Mouse (Mus musculus) forelimb bud, embryonic 11.5 days (tissue): ENCODE data around the gene Mybph.
"Not testable (repeated sequence)": the region's sequence is repeated elsewhere in the genome, so short reads cannot be mapped to it uniquely, and the experiment has no call there.

Source experiments
- DNase-seq: peaks from one replicate; pipeline ENCODE4 v3.0.0-alpha.2; 2012; ENCODE audit warnings: low read depth, low spot score

Gene Mybph

DNA sequence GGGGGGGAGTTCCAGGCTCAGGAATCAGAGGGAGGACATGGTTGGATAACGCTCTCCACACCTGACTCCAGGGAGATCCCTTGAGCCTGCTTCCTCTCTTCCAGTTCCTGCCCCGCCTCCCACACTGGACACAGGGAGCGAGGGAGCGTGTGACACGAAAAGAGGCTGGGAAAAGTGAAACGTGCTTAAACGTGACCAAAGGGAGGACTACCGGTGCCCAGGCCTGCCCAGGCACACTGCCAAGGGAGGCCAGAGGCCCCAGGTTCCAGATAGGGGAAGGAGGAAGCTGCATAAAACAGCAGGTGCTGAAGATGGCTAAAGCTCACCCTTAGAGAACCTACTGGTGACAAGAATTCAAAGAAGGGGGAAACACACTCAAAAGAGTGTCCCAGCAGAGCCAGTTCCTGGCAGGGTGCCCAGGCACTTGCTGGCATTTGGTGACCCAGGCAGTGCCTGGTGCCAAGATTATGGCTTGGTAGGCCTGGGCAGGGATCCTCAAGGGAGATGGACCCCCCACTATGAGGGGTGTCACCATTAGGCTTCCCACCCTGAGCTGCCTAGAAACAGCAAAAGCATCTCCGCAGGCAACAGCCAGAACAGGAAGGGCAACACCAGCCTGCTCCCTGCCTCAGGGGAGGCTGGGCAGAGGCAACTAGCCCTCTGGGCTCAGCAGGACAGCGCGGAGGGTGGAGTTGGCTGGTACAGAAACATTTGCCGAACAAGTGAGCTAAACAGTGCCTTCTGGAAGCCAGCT, 39.7 kb downstream of the Mybph start:
- no peak for DNase-seq

DNA sequence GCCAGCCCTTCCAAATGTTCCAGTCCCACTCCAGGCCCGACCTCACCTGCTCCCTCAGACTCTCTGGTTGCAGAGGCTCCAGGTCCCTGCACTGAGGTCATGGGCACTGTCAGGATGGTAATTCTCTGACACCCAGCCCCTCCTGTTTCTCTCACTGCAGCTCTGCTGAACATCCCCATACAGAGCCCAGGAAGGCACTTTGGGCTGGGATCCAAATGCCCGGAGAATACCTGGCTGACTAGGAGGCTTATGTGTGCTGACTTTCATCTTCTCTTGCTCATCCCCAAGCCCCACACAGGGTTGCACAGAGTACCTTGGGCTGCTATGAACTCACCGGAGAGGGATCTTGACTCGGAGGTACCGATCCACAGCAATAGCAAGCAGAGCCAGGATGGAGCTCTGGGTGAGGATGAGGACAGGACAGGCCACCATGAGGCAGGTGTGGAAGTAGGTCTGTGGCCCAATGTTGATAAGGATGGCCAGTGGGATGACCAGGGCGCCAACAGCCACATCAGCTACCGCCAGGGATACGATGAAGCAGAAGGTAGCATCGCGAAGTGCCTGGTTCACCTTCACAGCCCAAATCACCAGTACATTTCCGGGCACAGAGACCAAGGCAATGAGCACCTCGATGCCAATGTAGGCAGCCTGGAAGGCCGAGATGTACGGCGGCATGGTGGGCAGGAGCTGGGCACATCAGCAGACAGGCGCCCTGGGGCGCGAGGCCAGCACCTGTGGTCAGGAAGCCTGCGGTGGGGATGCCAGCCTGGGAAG, 40.6 kb downstream of the Mybph start:
- DNase-seq: no peak

DNA sequence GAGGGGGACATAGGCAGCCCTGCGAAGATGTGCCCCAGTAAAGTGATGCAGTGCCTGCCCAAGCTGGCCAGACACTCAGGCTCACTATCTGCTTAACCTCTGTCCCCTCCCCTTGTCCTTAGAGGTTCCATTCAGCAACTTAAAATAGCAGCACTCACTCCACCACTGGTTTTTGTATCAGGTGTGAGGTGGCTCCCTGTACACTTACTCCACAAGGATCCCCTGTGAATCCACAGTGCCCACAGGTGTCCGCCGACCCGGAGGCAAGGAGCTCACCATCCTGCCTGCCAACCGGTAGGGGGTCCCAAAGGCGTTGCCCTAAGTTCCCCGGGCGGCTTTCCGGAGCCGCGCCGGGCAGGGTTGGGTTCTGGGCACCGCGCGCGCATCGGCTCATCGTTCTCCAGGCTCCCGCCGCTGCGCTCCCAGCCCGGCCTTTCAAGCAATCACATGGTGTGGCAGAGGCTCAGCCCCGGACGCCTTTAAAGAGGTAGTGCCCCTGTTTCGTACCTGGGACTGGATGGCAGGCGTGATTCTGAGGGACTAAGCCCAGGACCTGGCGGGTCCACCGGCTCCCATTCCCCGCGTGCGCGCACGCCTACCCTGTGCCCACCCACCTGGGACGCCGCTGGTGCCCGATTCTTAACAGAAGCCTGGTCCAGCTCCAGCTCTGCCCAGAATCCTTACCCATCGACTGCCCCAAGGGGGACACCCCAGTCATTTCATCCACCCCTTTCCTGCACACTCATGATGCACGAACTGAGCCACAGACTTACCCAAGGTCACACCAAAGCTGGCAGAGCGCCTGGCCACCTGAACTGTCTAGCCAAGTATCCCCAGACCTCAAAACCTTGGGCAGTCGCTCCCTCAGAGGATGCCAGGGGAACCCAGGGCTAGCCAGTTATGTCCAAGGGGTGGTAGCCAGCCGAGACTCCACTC, 41.5 kb downstream of the Mybph start:
- DNase-seq: no peak

DNA sequence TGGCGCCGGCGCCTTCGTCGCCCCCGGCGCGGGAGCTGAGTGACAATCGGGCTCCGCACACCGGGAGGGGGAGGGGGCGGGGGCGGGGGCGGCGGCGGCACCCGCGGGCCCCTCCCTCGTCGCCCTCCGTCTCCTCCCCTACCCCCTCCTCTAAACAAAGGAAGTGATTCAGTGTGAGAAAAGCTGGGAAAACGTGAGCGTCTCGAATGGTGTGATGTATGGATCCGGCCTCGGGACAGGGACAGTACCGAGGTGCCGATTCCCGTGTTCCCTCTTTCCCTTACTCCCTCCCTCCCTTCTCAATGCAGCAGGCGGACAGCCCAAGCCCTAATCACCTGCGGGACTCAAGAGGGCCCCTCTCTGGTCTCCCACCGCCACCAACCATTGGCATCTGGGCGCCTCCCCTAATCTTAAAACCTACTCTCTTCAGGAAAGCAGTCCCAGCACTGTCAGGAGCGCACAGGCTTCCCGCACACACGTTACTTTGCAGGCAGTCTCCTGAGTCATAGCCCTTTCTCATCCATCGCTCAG, 42.2 kb downstream of the Mybph start, which contains the start of gene Adora1:
Gene Adora1, minus strand, starts transcription at position 41 of the 531 bp plus-strand sequence.
- DNase-seq: no peak

DNA sequence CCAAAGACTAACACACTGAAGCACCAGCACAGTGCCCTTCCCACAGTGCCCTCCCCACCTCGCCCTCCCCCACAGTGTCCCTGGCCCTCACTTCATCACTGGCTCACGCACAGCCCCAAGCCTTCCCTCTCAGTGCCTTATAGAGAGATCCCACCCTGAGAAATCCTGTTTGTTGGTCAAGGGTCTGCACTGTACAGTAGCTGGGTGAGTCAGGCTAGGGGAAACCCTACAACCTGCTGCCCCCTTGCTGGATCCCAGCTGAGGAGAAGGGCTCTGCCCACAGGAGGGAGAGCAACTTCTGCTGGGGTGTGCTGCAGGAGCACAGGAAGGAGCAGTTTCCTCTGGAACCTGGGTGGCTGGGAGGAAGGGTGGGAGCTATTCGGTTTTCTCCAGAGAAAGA, 42.9 kb downstream of the Mybph start:
- no peak for DNase-seq

DNA sequence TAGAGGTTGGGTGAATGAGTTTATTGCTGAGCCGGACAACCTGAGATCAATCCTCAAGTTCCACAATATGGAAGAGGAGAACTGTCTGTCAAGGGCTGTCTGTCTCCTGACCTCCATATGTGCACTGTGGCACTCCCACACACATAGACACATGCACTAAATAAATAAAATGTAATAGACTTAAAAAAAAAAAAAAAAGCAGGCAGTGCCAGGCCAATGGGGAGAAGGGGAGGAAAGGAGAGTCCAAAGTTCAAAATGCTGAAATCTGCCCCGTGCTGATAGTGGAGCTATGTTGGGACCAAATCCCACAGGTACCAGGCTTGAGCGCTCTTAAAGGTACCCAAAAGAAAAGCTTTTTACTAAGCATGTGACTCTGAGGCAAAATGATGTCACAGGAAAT, 44.2 kb downstream of the Mybph start:
- DNase-seq: no peak

DNA sequence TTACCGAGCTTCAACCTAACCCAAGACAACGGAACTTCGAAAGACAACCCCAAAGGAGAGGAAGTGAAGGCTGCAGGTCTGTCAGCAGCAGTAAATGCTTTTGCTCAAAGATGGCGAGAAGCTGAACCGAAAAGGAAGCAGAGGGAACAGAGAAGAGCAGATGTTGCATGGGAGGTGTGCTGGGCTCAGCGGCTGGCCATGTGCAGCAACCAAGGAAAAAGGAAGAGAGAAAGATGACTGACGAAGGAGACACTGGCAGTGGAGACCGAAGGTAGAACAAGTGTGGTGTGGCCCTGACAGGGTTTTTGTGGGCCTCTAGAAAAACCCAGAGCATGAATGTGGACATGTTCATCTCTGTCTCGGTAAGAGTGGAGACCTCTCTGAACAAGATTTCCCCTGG, 47.5 kb downstream of the Mybph start:
- DNase-seq: no peak

DNA sequence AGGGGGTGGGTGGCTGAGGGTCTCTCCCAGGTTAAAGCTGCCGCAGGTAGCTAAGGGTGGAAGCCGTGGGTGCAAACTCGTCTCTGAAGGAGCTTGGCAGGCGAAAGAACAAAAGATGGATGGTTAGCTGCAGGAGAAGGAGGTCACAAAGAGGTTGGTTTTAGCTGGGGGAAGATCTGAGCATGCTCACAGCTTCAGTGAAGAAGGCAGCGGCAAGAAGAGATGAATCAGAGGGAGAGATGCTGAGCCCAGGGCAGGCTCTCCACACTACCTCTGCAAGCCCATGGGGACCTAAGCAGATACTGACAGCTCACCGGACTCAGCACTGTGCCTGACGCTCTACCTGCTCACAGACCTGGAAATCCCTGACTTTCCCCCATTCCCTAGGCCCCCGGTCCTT, 48.0 kb downstream of the Mybph start:
- DNase-seq: no peak

DNA sequence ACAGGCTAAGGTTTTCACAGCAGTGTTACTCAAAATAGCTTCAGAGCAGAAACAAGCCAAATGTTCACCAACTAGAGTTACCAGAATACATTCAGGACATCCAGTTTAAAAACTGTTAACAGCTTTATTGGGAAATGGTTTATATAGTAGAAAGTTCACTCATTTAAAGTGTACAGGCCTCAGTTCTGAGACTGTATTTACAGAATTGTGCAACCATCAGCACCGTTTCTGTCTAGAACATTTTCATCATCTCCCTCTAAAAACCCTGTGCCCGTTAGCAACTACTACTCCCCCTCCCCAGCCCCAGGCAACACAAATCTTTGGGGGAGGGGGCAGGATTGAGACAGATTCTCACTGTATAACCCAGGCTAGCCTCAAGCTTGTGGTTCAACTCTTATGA, 49.0 kb downstream of the Mybph start:
- DNase-seq: no peak

DNA sequence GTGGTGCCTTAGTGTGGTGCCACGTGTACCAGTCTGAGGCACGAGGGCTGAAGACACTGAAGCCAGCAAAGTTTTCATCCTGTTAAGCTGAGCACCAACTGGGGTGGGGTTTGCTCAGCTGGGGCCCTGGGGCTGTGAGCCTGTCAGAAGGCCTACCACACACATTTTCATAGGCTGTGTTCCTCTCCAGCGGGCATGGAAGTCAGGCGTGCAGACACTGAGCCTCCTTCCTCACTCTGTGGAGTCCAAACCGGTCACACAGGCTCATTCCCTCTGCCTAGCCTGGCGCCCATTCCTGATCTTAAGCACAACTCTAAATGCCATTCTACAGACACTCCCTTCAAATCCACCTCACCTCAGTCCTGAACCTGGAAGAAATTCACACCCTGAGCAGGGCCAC, 50.3 kb downstream of the Mybph start:
- no peak for DNase-seq

DNA sequence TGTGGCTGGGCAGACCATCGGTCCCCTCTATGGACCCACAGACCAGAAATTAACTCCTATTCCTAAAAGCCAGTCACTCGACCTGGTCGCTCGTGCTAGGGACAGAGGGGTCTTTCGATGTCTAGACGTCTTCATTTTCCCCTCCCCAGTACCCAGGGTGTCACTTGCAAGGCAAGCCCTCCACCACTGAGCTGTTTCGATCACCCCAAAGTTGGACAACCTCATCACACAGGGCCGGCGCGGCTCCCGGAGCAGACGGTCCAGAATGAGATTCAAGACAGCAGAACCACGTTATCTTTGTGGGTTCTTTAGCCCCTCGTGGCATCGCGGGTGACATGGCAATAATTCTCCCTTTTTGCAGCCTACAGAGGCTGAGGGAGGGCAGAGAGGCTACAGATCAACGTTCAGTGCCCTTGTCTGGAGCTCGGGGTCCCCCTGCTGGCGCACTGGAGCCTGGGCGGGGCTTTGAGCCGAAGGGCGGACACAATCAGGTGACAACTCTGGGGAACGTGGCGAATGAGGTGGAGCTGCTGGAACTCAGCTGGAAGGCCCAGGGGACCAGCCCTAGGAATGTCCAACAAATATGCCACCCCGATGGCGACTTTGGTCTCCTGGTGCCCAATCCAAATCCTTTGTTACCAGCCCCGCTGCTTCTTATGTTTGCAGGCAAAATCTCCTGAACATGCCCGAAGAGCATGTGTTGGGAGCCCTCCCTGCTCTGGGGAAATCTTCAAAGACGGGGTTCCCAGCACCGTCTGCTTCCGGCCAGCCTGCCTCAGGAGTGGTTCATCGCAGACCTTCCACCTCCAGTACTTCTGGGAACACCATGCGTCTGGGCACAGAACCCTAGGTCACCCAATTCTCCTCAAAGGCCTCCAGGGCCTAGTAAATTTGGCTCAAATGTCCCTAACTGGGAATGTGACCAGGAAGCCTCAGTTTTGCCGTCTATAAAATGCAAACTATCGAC, 51.0 kb downstream of the Mybph start:
- peak; percentile 84 for DNase-seq

DNA sequence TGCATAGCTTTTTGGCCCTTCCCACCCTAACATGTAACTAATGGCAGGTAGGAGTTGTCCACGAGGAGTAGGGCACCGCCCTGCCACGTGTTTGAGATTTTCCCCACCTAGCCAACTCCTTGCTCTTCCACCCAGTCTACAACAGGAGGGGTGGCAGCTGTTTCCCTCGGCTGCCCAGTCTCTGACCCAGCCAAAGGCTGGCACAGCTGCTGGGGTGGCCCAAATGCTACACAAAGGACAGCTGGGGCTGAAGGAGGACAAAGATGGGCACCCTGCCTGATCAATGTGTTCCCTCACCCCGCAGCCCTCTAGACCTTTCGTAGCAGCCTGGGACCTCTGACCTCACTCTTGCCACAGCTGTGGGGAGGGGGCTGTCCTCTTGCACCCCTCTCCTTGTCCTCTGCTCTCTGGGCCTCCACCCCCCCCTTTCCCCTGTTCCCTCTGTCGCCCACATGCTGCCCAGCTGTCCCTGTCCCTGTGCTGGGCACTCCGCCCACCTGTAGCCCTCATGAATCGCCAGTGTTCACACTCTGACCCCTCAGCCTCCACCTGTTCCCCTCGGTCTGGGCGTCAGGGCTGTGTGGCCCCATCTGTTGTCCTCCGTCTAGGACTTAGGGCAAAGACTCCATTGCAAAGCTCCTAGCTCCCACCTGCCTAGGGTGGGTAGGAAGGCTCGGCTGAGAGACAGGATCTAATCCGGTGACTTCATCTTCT, 51.9 kb downstream of the Mybph start:
- no peak for DNase-seq

DNA sequence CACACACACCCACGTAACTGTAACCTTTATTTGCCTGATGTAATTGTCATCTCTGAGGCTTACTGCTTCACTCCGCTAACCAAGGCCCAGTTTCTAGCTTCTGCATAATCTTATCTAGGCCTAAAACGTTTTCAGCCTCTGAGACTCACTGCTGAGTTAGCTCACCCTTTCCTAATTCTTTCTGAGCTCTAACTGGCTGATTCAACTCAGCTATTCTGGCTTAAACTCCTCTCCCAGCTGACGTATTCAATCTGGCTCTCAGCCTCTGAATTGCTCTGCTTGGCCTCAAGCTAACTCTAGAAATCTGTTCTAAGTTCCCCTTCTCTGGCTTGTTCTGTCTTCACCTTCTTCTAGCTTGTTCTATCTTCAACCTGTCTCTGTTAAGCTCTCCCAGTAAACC, 53.3 kb downstream of the Mybph start:
- no peak for DNase-seq

DNA sequence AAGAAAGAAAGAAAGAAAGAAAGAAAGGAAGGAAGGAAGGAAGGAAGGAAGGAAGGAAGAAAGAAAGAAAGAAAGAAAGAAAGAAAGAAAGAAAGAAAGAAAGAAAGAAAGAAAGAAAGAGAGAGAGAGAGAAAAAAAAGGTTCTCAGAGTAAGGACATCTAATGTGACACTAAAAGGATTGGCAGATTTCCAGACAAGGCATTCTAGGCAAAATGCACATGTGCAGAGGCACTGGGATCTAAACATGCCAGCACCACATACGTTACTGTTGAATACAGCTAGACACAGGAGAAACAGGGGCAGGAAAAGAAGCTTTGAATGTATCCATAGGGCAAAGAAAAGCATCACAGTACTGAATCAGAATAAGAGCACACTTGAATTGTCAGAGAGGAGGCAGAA, 56.4 kb downstream of the Mybph start:
- DNase-seq: not testable (repeated sequence)
